Mouse (Mus musculus): ENCODE measurements around the gene Arhgef2. TPM values are rescaled to one million over a fixed set of nuclear protein-coding genes. Genes with fewer than 3 reads are reported as not detected.

Arhgef2 gene
- polyA plus RNA-seq (2012; ENCODE audit: low replicate concordance) = 309 and 746 TPM in 2 replicates

DNA sequence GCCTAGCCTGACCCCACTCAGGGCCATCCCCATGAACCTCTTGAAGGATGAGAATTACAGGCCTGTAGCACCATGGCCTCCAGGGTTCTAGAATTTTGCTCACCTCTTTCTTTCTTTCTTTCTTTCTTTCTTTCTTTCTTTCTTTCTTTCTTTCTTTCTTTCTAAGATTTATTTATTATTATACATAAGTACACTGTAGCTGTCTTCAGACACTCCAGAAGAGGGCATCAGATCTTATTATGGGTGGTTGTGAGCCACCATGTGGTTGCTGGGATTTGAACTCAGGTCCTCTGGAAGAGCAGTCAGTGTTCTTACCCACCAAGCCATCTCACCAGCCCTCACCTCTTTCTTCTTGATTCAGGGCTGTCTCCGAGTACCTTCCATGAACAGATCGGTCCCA is at the start of gene Arhgef2:
Gene Arhgef2 (plus strand): TSS at position 301 of the 400 bp plus-strand sequence.

GRCm38 (mm10) chr3:88575540-88575939 is 30.2 kb upstream of the Arhgef2 start, which contains the start of gene Ssr2:
Ssr2 (plus strand) TSS chr3:88575876.

GRCm38 (mm10) chr3:88652846-88653515 is 47.2 kb downstream of the Arhgef2 start, which contains the start of gene Rxfp4:
Rxfp4 (minus strand) TSS chr3:88653142.

DNA sequence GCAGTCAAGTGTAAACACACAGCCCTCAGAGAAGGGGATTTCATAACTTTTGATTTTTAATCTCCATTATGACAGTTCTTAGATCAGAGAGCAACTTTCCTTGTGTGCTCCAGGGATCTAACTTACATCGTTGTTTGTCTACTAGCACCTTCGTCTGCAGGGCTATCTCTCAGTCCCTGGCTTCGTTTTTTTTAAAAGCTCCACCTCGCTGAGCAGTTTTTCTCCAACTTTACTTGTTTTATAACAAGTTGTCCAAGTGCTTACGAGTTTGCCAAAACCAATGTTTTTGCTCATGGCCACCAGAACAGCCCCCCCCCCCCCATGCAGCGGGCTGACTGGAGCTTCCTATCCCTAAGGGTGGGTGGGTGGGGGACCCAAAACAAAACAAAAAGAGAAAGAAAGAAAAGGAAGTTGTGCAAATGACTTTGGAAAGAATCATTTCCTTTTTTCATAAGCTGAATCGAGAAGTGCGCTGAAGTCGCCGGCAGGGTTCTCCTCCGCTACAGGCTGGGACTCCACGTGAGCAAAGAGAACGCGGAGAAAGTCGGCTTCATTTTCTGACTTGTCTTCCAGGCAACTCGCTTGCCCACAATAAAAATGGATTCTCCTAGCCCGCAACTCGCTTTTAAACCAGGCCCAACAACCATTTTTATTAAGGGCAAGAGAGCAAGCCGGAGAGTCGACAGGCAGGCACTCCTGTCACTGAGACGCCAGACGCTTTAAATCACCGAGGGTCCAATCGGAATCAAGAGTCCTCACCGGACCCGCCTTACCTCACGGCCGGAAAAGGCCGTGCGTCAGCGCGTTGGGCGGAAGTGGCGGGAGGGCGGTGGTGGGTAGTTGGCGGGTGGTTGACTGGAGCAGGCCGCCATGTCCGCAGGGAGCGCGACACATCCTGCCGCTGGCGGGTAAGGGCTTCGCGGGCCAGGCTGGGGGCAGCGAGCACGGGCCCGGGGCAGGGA is 79.5 kb downstream of the Arhgef2 start, which contains the start of gene Khdc4:
Gene Khdc4 (plus strand): TSS at position 824 of the 962 bp plus-strand sequence.

Other genes starting within 250 kb of the Arhgef2 start
- gene Paqr6, start 241.4 kb upstream of the Arhgef2 start, polyA plus RNA-seq (2012; ENCODE audit: low replicate concordance) = 0.22 TPM in 1 of 2 replicates, not detected in the other
- not detected in 2 replicates for gene Bglap3, start 233.2 kb upstream of the Arhgef2 start, polyA plus RNA-seq (2012; ENCODE audit: low replicate concordance)
- not detected in 2 replicates for gene Bglap2, start 227.3 kb upstream of the Arhgef2 start, polyA plus RNA-seq (2012; ENCODE audit: low replicate concordance)
- gene Bglap, start 221.5 kb upstream of the Arhgef2 start, polyA plus RNA-seq (2012; ENCODE audit: low replicate concordance) = not detected in 2 replicates
- 86.8 and 96.4 TPM in 2 replicates for gene Pmf1, start 195.6 kb upstream of the Arhgef2 start, polyA plus RNA-seq (2012; ENCODE audit: low replicate concordance)
- gene Slc25a44, start 180.8 kb upstream of the Arhgef2 start, polyA plus RNA-seq (2012; ENCODE audit: low replicate concordance) = 3.3 and 9.8 TPM in 2 replicates
- 87.8 and 314 TPM in 2 replicates for gene Sema4a, start 144.8 kb upstream of the Arhgef2 start, polyA plus RNA-seq (2012; ENCODE audit: low replicate concordance)
- 37.6 and 43.2 TPM in 2 replicates for gene Lmna, start 96.0 kb upstream of the Arhgef2 start, polyA plus RNA-seq (2012; ENCODE audit: low replicate concordance)
- 1.2 and 1.6 TPM in 2 replicates for gene Mex3a, start 73.6 kb upstream of the Arhgef2 start, polyA plus RNA-seq (2012; ENCODE audit: low replicate concordance)
- 0.21 TPM in 1 of 2 replicates, not detected in the other for gene Rab25, start 57.7 kb upstream of the Arhgef2 start, polyA plus RNA-seq (2012; ENCODE audit: low replicate concordance)
- 34.9 and 125 TPM in 2 replicates for gene Lamtor2, start 52.9 kb upstream of the Arhgef2 start, polyA plus RNA-seq (2012; ENCODE audit: low replicate concordance)
- gene Ubqln4, start 52.2 kb upstream of the Arhgef2 start, polyA plus RNA-seq (2012; ENCODE audit: low replicate concordance) = 40.8 and 50.4 TPM in 2 replicates
- gene Ssr2, start 30.1 kb upstream of the Arhgef2 start, polyA plus RNA-seq (2012; ENCODE audit: low replicate concordance) = 19.9 and 162 TPM in 2 replicates
- gene Rxfp4, start 47.2 kb downstream of the Arhgef2 start, polyA plus RNA-seq (2012; ENCODE audit: low replicate concordance) = not detected in 2 replicates
- 21.4 and 31.5 TPM in 2 replicates for gene Khdc4, start 79.8 kb downstream of the Arhgef2 start, polyA plus RNA-seq (2012; ENCODE audit: low replicate concordance)
- gene Rit1, start 110.9 kb downstream of the Arhgef2 start, polyA plus RNA-seq (2012; ENCODE audit: low replicate concordance) = 27.1 and 47.2 TPM in 2 replicates
- 5.3 and 8.0 TPM in 2 replicates for gene Syt11, start 169.2 kb downstream of the Arhgef2 start, polyA plus RNA-seq (2012; ENCODE audit: low replicate concordance)
- gene Gon4l, start 229.3 kb downstream of the Arhgef2 start, polyA plus RNA-seq (2012; ENCODE audit: low replicate concordance) = 8.8 and 14.5 TPM in 2 replicates

Data from hematopoietic multipotent progenitor cell, adult 10-12 weeks (in vitro differentiated cells).